Mouse (Mus musculus) urinary bladder, postnatal 25 days (tissue): ENCODE measurements around the gene Lrrc28.

Source experiments
- DNase-seq: peaks from one replicate; pipeline ENCODE4 v3.0.0; 2022; ENCODE audit warnings: low spot score

The Lrrc28 gene

GRCm38 (mm10) chr7:67593902-67594301, 51.2 kb downstream of the Lrrc28 start:
- no peak for DNase-seq

GRCm38 (mm10) chr7:67592670-67593069, 52.4 kb downstream of the Lrrc28 start:
- DNase-seq = no peak

- DNase-seq = no peak
Measured at GRCm38 (mm10) chr7:67588743-67589142, 56.3 kb downstream of the Lrrc28 start.

- DNase-seq = no peak
Measured at GRCm38 (mm10) chr7:67586479-67586878, 58.6 kb downstream of the Lrrc28 start.

- DNase-seq = no peak
Measured at GRCm38 (mm10) chr7:67583852-67584251, 61.2 kb downstream of the Lrrc28 start.

- DNase-seq = no peak
Measured at GRCm38 (mm10) chr7:67578783-67579482, 66.1 kb downstream of the Lrrc28 start.

GRCm38 (mm10) chr7:67578044-67578443, 67.0 kb downstream of the Lrrc28 start:
- DNase-seq = no peak

- no peak for DNase-seq
Measured at GRCm38 (mm10) chr7:67566510-67567237, 78.4 kb downstream of the Lrrc28 start.

DNA sequence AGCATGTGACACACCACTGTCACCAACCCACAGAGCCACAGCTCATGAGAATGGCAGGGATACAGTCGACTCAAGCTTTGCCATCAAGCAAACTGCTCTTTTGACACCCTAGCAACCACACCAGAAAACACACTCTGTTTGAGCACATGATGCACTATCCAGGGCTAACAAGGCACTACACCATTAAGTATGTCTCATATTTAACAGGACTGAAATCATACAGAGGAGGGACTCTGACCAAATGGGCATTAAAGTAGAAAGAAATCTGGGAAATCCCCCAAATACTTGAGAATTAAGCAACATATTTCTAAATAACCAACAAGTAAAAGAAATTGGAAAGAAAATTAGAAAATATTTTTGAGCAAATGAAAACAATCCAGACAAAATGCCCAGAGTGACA, 79.9 kb downstream of the Lrrc28 start:
- no peak for DNase-seq

DNA sequence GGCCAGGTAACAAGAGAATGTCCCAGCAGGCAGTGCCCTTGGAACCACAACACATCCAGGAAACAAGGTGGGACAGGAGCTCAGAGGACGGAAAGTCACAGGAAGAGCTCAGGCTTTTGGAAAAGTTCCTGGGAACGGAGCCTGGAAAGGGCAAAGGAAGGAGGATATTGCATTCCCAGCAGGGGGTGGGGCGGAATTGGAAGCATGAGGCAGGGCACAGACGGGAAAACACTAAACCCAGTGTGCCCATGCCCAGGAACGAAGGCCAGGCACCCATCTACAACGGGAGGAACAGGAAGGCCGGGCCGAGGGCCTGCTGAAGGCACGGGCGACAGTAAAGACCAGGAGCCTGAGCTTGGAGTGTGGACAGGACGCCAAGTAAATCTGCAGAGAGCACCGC, 82.9 kb downstream of the Lrrc28 start:
- DNase-seq = no peak

- no peak for DNase-seq
Measured at GRCm38 (mm10) chr7:67559486-67559885, 85.6 kb downstream of the Lrrc28 start.

GRCm38 (mm10) chr7:67558230-67558629, 86.8 kb downstream of the Lrrc28 start:
- no peak for DNase-seq

DNA sequence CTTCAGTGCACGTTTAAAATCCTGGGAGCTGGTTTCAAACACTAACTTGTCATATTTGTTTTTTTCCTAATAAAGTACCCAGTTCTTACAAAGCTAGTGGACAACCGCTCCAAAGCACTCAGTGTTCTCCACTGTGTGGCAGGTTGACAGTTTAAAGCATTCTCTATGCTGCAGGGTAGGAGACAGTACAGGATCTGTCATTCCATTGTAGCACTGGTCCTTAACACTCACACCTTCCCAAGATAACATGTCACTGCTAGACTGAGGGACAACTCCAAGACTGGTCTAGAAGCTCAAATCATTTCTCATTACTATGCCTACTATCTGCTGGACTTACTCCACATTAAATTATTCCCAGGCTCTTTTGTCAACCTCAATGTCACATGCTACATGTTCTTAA, 90.2 kb downstream of the Lrrc28 start:
- DNase-seq = no peak

- DNase-seq = no peak
Measured at GRCm38 (mm10) chr7:67551242-67551641, 93.8 kb downstream of the Lrrc28 start.

- peak; percentile 63 for DNase-seq
Measured at GRCm38 (mm10) chr7:67549073-67549561, 96.0 kb downstream of the Lrrc28 start.

DNA sequence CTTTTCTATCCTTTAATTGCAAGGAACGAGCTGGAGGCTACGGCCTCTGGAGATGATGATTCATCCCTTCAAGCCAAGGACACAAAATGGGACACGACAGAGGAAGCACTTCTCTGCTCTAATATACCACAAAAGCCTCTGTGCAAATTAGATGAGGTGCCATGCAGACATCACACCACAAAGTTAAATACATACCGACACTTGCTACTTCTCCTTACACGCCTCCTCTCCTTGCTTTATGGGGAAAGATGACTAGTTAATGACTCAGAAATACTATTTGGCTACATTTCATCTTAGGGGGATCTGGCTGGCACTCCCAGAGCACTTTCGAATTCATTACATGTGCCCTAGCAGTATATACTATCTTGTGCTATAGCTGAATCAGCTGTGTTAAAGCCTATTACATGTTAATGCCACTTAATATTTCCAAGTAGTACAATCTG, 96.4 kb downstream of the Lrrc28 start:
- DNase-seq = no peak

- no peak for DNase-seq
Measured at GRCm38 (mm10) chr7:67546282-67546681, 98.8 kb downstream of the Lrrc28 start.

DNA sequence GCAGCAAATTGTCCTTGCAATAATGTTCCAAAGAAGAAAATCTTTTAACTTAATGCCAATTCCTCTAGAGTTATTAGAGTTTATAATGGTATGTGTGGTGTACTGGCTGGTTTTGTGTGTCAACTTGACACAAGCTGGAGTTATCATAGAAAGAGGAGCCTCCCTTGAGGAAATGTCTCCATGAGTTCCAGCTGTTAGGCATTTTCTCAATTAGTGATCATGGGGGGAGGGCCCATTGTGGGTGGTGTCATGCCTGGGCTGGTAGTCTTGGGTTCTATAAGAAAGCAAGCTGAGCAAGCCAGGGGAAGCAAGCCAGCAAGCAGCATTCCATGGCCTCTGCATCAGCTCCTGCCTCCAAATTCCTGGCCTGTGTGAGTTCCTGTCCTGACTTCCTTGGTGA, 100.5 kb downstream of the Lrrc28 start:
- no peak for DNase-seq

DNA sequence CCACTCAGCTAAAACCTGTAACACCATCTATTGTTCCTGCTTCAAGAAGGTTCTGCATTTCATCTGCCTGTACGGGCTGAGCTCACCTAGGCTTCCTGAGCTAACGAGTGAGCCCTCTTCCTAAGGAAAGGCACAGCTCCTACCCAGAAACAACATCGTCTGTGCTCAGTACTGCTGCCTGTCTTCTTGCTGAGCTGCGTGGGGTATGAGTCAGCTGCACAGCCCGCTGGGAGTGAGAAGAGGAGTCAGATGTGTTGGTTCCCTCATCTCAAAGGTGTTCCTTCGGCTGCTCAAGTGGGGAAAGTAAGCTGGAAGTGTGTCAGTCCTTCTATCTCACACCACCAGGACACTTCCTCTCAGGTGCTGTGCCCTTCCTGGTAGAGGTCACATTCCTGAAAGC, 101.4 kb downstream of the Lrrc28 start:
- DNase-seq = no peak

DNA sequence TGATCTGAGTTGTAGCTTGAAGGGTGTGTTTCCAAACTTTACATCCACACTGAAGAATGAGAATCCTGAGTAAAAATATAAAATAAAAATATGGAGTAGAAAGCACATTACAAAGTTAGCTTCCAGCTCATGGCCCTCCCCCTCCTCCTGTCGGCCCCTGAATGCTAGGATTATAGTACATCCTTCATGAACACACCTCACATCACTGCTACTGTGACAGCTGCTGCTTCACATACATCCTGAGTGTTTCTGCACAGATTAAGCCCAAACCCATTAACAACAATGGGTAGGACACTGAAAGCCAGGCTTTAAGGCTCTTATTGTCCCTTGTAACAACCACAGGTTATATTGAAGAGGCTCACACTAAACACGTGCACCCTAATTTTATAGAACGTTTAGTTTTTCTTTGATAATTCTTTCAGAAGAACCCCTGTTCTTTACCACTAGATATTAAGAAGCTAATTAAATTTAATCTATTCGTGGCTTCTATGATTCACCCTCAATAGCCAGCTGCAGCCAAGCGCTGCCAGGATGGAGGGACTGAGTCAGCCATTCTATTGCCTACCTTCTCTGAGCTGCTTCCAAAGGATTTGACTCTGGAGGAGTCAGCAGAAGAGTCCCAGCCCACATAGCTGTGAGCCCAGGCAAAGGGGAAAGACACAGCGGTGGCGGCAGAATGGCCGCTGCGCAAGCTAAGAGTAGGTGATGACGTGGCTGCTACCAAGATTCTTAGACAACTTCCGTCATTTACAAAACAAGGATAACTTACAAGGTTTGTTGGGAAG, 108.3 kb downstream of the Lrrc28 start:
- no peak for DNase-seq

- no peak for DNase-seq
Measured at GRCm38 (mm10) chr7:67535941-67536340, 109.1 kb downstream of the Lrrc28 start.

GRCm38 (mm10) chr7:67530981-67531380, 114.1 kb downstream of the Lrrc28 start:
- DNase-seq = no peak

- DNase-seq = no peak
Measured at GRCm38 (mm10) chr7:67529381-67529780, 115.7 kb downstream of the Lrrc28 start.
